Mouse (Mus musculus): ENCODE measurements around the gene Tspyl4. TPM values are rescaled to one million over a fixed set of nuclear protein-coding genes. Genes with fewer than 3 reads are reported as not detected.

The Tspyl4 gene
- 35.5 TPM for polyA plus RNA-seq (2014; fragmentation: Illumina TruSeq; extraction: RNeasy Lipid Tissue Mini Kit (QIAGEN cat#74804); ENCODE audit: low read depth, low replicate concordance)

DNA sequence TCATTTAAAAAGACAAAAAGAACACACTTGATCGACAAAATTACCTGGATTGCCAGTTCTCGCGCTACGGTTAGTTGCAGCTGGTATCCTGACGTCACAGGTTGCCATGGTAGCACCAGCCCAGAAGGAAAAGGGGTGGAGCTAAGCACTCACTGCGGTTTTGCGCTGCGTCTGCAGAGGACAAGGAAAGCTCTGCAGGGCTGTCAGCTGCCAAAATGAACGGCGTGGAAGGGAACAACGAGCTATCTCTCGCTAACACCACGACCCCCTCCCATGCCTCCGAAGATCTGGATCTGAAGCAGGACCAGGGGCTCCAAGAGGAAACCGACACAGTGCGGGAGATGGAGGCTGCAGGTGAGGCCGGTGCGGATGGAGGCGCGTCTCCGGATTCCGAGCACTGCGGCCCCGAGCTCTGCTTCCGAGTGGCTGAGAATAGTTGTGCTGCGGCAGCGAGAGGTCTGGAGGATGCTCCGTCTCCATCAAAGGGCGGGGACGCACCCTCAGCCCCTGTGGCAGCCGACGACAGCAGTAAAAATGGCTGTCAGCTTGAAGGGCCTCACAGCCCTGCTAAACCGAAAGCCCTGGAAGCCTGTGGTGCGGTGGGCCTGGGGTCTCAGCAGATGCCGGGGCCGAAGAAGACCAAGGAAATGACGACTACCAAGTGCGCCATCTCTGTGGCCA is at the start of gene Tspyl4:
Tspyl4 (plus strand) TSS at position 144 of the 681 bp plus-strand sequence.

DNA sequence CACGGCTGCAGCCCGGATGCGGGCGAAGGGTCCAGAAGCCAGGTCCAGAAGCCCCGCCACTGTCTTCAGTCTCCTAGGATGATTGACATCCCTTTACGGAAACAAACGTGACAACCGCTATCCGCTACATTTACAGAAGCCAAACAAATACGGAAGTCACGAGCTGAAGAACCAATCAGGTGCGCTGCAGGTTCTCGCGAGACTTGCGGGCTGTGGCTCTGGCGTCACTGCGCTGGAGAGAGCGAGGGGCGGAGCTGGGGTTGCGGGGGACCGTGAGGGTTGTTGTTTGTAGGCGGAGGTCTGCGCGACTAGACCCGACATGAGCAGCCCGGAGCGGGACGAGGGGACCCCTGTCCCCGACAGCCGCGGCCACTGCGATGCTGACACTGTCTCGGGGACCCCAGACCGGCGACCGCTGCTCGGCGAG is 15.3 kb upstream of the Tspyl4 start, which contains the start of gene Tspyl1:
Tspyl1 (plus strand) TSS at position 229 of the 427 bp plus-strand sequence.

Other genes starting within 250 kb of the Tspyl4 start
- 1.1 TPM for gene Calhm5, start 200.9 kb upstream of the Tspyl4 start, polyA plus RNA-seq (2014; fragmentation: Illumina TruSeq; extraction: RNeasy Lipid Tissue Mini Kit (QIAGEN cat#74804); ENCODE audit: low read depth, low replicate concordance)
- gene Calhm6, start 169.5 kb upstream of the Tspyl4 start, polyA plus RNA-seq (2014; fragmentation: Illumina TruSeq; extraction: RNeasy Lipid Tissue Mini Kit (QIAGEN cat#74804); ENCODE audit: low read depth, low replicate concordance), result 0.44 TPM
- 7.7 TPM for gene Dse, start 89.7 kb upstream of the Tspyl4 start, polyA plus RNA-seq (2014; fragmentation: Illumina TruSeq; extraction: RNeasy Lipid Tissue Mini Kit (QIAGEN cat#74804); ENCODE audit: low read depth, low replicate concordance)
- 66.0 TPM for gene Tspyl1, start 15.3 kb upstream of the Tspyl4 start, polyA plus RNA-seq (2014; fragmentation: Illumina TruSeq; extraction: RNeasy Lipid Tissue Mini Kit (QIAGEN cat#74804); ENCODE audit: low read depth, low replicate concordance)
- gene Col10a1, start 92.5 kb downstream of the Tspyl4 start, polyA plus RNA-seq (2014; fragmentation: Illumina TruSeq; extraction: RNeasy Lipid Tissue Mini Kit (QIAGEN cat#74804); ENCODE audit: low read depth, low replicate concordance), result not detected
- gene Nt5dc1, start 121.1 kb downstream of the Tspyl4 start, polyA plus RNA-seq (2014; fragmentation: Illumina TruSeq; extraction: RNeasy Lipid Tissue Mini Kit (QIAGEN cat#74804); ENCODE audit: low read depth, low replicate concordance), result 91.0 TPM
- gene Frk, start 186.0 kb downstream of the Tspyl4 start, polyA plus RNA-seq (2014; fragmentation: Illumina TruSeq; extraction: RNeasy Lipid Tissue Mini Kit (QIAGEN cat#74804); ENCODE audit: low read depth, low replicate concordance), result 40.1 TPM